ENCODE assay signal across 8 mouse cellular contexts in the genomic region with DNA sequence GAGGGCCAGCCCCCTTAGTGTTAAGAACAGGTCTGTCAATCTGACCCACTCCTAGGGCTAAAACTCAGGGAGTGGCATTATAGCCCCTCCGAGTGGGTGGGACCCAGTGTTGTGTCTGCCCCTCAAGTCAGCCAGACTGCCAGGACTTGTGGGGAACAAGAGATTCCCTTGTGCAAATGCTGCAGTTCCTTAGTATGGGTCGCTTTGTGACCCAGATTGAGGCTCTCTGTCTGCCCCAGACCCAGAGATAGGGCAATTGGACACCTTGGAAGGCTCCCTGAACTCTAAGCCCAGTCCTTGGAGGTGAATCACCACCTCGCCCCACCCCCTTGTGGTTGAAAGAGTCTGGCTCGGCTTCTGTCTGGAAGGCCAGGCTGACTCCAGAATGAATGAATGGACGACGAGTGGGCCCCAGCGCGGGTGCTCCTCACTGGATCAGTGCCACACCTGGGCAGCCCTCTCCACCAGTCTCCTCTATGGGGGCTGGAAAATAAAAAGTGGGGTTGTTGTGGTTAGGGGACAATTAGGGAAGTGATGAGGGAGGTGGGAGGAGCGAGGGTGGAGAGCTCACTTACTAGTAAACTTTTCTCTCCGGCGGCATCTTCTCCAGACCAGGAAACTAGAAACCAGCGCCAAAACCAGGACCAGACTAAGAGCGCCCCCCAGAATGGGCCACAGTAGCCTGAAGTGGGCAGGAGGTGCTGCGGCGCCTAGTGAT. TPM values are rescaled to one million over a fixed set of nuclear protein-coding genes. Genes with fewer than 3 reads are reported as not detected.
A peak's percentile ranks its signal among the peaks of the same experiment; 100 is the strongest.
DNase-seq lines count a peak whose midpoint lies in the region; ATAC-seq and TF ChIP-seq lines count a peak whose summit lies in the region.

No protein-coding gene starts in this region.

- WGBS in spleen, adult 2 months = 19% methylated on average over 15 of the region's 15 CpGs
- WGBS in forebrain, postnatal 0 days = 14% methylated on average over 15 of the region's 15 CpGs
- WGBS in hindbrain, embryonic 13.5 days = 12% methylated on average over 15 of the region's 15 CpGs
- 12% methylated on average over 15 of the region's 15 CpGs for WGBS in liver, embryonic 11.5 days

- peaks cover 8% of the 10 kb centered on the region for H3K27me3 ChIP-seq in spleen, adult 2 months (ENCODE audit: control insufficient read depth, insufficient read depth, low read length)
- peaks cover 24% of the 10 kb centered on the region for H3K27me3 ChIP-seq in forebrain, postnatal 0 days (ENCODE audit: insufficient read depth, low read length)
- peaks cover 62% of the 10 kb centered on the region for H3K27me3 ChIP-seq in hindbrain, embryonic 13.5 days
- peaks cover 30% of the 10 kb centered on the region for H3K27me3 ChIP-seq in liver, embryonic 11.5 days (replicated peaks; ENCODE audit: control insufficient read depth, insufficient read depth, low read length)
- no peaks in the 10 kb centered on the region for H3K27me3 ChIP-seq in myocyte (ENCODE audit: control insufficient read depth, insufficient read depth, insufficient read length)

- H3K9me3 ChIP-seq in forebrain, postnatal 0 days (ENCODE audit: low read length) = no peaks in the 10 kb centered on the region
- H3K9me3 ChIP-seq in hindbrain, embryonic 13.5 days = no peaks in the 10 kb centered on the region
- H3K9me3 ChIP-seq in liver, embryonic 11.5 days (ENCODE audit: control insufficient read depth, low read length) = no peaks in the 10 kb centered on the region

- H3K79me2 ChIP-seq in myocyte (ENCODE audit: control insufficient read depth, insufficient read depth) = peaks cover 34% of the 10 kb centered on the region

- no peak overlapping the region for H3K9ac ChIP-seq in forebrain, postnatal 0 days
- H3K9ac ChIP-seq in hindbrain, embryonic 13.5 days = peak overlapping the region; percentile 65; the same call in 1 of the 2 replicates
- H3K9ac ChIP-seq in liver, embryonic 11.5 days (ENCODE audit: low read depth, low read length) = no peak overlapping the region

- H3K4me1 ChIP-seq in spleen, adult 2 months (ENCODE audit: control insufficient read depth, insufficient read depth, insufficient read length) = peaks cover 13% of the 10 kb centered on the region
- H3K4me1 ChIP-seq in bone marrow macrophage, adult 2 months (ENCODE audit: control insufficient read depth, insufficient read depth, low read length) = peaks cover 17% of the 10 kb centered on the region
- peaks cover 18% of the 10 kb centered on the region; the same call in 1 of the 2 replicates for H3K4me1 ChIP-seq in forebrain, postnatal 0 days (ENCODE audit: insufficient read depth)
- peaks cover 55% of the 10 kb centered on the region for H3K4me1 ChIP-seq in hindbrain, embryonic 13.5 days (replicated peaks)
- peaks cover 29% of the 10 kb centered on the region for H3K4me1 ChIP-seq in liver, embryonic 11.5 days (replicated peaks; ENCODE audit: control insufficient read depth, insufficient read depth, low read length)

- no peak for ATAC-seq in forebrain, postnatal 0 days
- no peak for ATAC-seq in hindbrain, embryonic 13.5 days (ENCODE audit: low FRiP score)
- no peak for ATAC-seq in liver, embryonic 11.5 days (replicated peaks; ENCODE audit: low FRiP score)

- peak overlapping the region; percentile 70 for H3K4me2 ChIP-seq in forebrain, postnatal 0 days (ENCODE audit: low read depth)
- H3K4me2 ChIP-seq in hindbrain, embryonic 13.5 days = peak overlapping the region; percentile 84
- H3K4me2 ChIP-seq in liver, embryonic 11.5 days = peak overlapping the region; percentile 99
- H3K4me2 ChIP-seq in myocyte (ENCODE audit: low read depth) = peak overlapping the region; percentile 99

- peak overlapping the region; percentile 72 for H3ac ChIP-seq in myocyte (ENCODE audit: control insufficient read depth, insufficient read length)

- no peak for DNase-seq in spleen, adult 2 months (ENCODE audit: low read depth in 1 of 2, low spot score in 2 of 2)
- no peak for DNase-seq in spleen, adult 12 weeks (ENCODE audit: low spot score)
- DNase-seq in forebrain, postnatal 0 days = no peak
- no peak for DNase-seq in liver, embryonic 11.5 days (ENCODE audit: low spot score)
- no peak for DNase-seq in right cerebral cortex, postnatal 25 days

- no peak for TF ChIP-seq CTCF in spleen, adult 2 months (IDR thresholded peaks at IDR 0.05; ENCODE audit: extremely low read depth, insufficient read depth, insufficient read length, insufficient replicate concordance)
- TF ChIP-seq CTCF in bone marrow macrophage, adult 2 months (IDR thresholded peaks at IDR 0.05; ENCODE audit: low read depth, low read length) = no peak
- no peak for TF ChIP-seq CTCF in forebrain, postnatal 0 days (IDR thresholded peaks at IDR 0.05; ENCODE audit: low read depth)

- peak overlapping the region; percentile 76; the same call in 1 of the 2 replicates for H3K4me3 ChIP-seq in spleen, adult 2 months (ENCODE audit: extremely low read depth, insufficient read depth, insufficient read length)
- H3K4me3 ChIP-seq in bone marrow macrophage, adult 2 months (ENCODE audit: insufficient read depth, low read length) = peak overlapping the region; percentile 74
- no peak overlapping the region for H3K4me3 ChIP-seq in forebrain, postnatal 0 days (ENCODE audit: low read depth, low read length)
- H3K4me3 ChIP-seq in hindbrain, embryonic 13.5 days = peak overlapping the region; percentile 47
- H3K4me3 ChIP-seq in liver, embryonic 11.5 days (ENCODE audit: low read depth, low read length) = peak overlapping the region; percentile 65
- H3K4me3 ChIP-seq in myocyte = peak overlapping the region; percentile 99

- H3K27ac ChIP-seq in spleen, adult 2 months (ENCODE audit: insufficient read depth, low read length) = no peak overlapping the region; the same call in 1 of the 2 replicates
- peak overlapping the region; percentile 17 for H3K27ac ChIP-seq in bone marrow macrophage, adult 2 months (ENCODE audit: insufficient read depth, low read depth, low read length)
- H3K27ac ChIP-seq in forebrain, postnatal 0 days (ENCODE audit: low read depth, low read length) = no peak overlapping the region
- no peak overlapping the region for H3K27ac ChIP-seq in hindbrain, embryonic 13.5 days
- no peak overlapping the region for H3K27ac ChIP-seq in liver, embryonic 11.5 days (ENCODE audit: low read depth, low read length)

- no peak for TF ChIP-seq POLR2A in spleen, adult 2 months (IDR thresholded peaks at IDR 0.05; ENCODE audit: low read depth, low read length)
- TF ChIP-seq POLR2A in bone marrow macrophage, adult 2 months (IDR thresholded peaks at IDR 0.05; ENCODE audit: borderline replicate concordance, low read depth, low read length) = no peak
- no peak for TF ChIP-seq POLR2A in myocyte (IDR thresholded peaks at IDR 0.05; ENCODE audit: insufficient read length, low read depth)

- H3K36me3 ChIP-seq in spleen, adult 2 months (ENCODE audit: control insufficient read depth, insufficient read depth, low read length) = no peaks in the 10 kb centered on the region
- H3K36me3 ChIP-seq in forebrain, postnatal 0 days (ENCODE audit: insufficient read depth) = no peaks in the 10 kb centered on the region
- H3K36me3 ChIP-seq in hindbrain, embryonic 13.5 days = no peaks in the 10 kb centered on the region
- no peaks in the 10 kb centered on the region; the same call in 1 of the 2 replicates for H3K36me3 ChIP-seq in liver, embryonic 11.5 days (ENCODE audit: control insufficient read depth, insufficient read depth, low read length)
- peaks cover 5% of the 10 kb centered on the region for H3K36me3 ChIP-seq in myocyte (ENCODE audit: control insufficient read depth, insufficient read depth)

RNA-seq across cellular contexts. Expression of a gene that starts 1.5 kb away (rescaled TPM):
- polyA plus RNA-seq in spleen, adult 2 months (2012; rRNA removed) = 3.8 and 4.9 TPM in 2 replicates
- 4.9 and 5.6 TPM in 2 replicates for polyA plus RNA-seq in bone marrow macrophage, adult 2 months (2012; ENCODE audit: insufficient read depth, insufficient read length, missing spikeins)
- 1.4 and 3.9 TPM in 2 replicates for total RNA-seq in forebrain, postnatal 0 days (2014; rRNA removed)
- polyA plus RNA-seq in forebrain, postnatal 0 days (2015; fragmentation: Nextera tagmentation; extraction: Ambion mirVana) = 2.0 and 3.6 TPM in 2 replicates
- polyA plus RNA-seq in hindbrain, embryonic 13.5 days (2015; fragmentation: Nextera tagmentation; extraction: Ambion mirVana) = 2.7 and 3.4 TPM in 2 replicates
- 7.9 and 9.5 TPM in 2 replicates for polyA plus RNA-seq in liver, embryonic 11.5 days (2014; fragmentation: Nextera tagmentation; extraction: Ambion mirVana)
- polyA plus RNA-seq in myocyte (2012; fragmentation: generic; extraction: Trizol) = 328 TPM

RNA-seq across cellular contexts. Expression of a gene that starts 2.0 kb away (rescaled TPM):
- 24.8 and 31.1 TPM in 2 replicates for polyA plus RNA-seq in spleen, adult 2 months (2012; rRNA removed)
- 20.9 and 23.4 TPM in 2 replicates for polyA plus RNA-seq in bone marrow macrophage, adult 2 months (2012; ENCODE audit: insufficient read depth, insufficient read length, missing spikeins)
- total RNA-seq in forebrain, postnatal 0 days (2014; rRNA removed) = 14.7 and 18.2 TPM in 2 replicates
- 18.0 and 21.1 TPM in 2 replicates for polyA plus RNA-seq in forebrain, postnatal 0 days (2015; fragmentation: Nextera tagmentation; extraction: Ambion mirVana)
- polyA plus RNA-seq in hindbrain, embryonic 13.5 days (2015; fragmentation: Nextera tagmentation; extraction: Ambion mirVana) = 47.2 and 50.2 TPM in 2 replicates
- 48.9 and 50.7 TPM in 2 replicates for polyA plus RNA-seq in liver, embryonic 11.5 days (2014; fragmentation: Nextera tagmentation; extraction: Ambion mirVana)
- 30.1 TPM for polyA plus RNA-seq in myocyte (2012; fragmentation: generic; extraction: Trizol)

RNA-seq across cellular contexts. Expression of a gene that starts 2.3 kb away (rescaled TPM):
- polyA plus RNA-seq in spleen, adult 2 months (2012; rRNA removed) = 75.0 and 90.8 TPM in 2 replicates
- 101 and 118 TPM in 2 replicates for polyA plus RNA-seq in bone marrow macrophage, adult 2 months (2012; ENCODE audit: insufficient read depth, insufficient read length, missing spikeins)
- 82.3 and 84.6 TPM in 2 replicates for total RNA-seq in forebrain, postnatal 0 days (2014; rRNA removed)
- 198 and 215 TPM in 2 replicates for polyA plus RNA-seq in forebrain, postnatal 0 days (2015; fragmentation: Nextera tagmentation; extraction: Ambion mirVana)
- polyA plus RNA-seq in hindbrain, embryonic 13.5 days (2015; fragmentation: Nextera tagmentation; extraction: Ambion mirVana) = 108 and 109 TPM in 2 replicates
- polyA plus RNA-seq in liver, embryonic 11.5 days (2014; fragmentation: Nextera tagmentation; extraction: Ambion mirVana) = 36.5 and 36.6 TPM in 2 replicates
- 199 TPM for polyA plus RNA-seq in myocyte (2012; fragmentation: generic; extraction: Trizol)

RNA-seq across cellular contexts. Expression of a gene that starts 3.3 kb away (rescaled TPM):
- polyA plus RNA-seq in spleen, adult 2 months (2012; rRNA removed) = 0.18 and 0.32 TPM in 2 replicates
- polyA plus RNA-seq in bone marrow macrophage, adult 2 months (2012; ENCODE audit: insufficient read depth, insufficient read length, missing spikeins) = not detected in 2 replicates
- 0.31 and 1.8 TPM in 2 replicates for total RNA-seq in forebrain, postnatal 0 days (2014; rRNA removed)
- polyA plus RNA-seq in forebrain, postnatal 0 days (2015; fragmentation: Nextera tagmentation; extraction: Ambion mirVana) = 0.39 and 0.76 TPM in 2 replicates
- polyA plus RNA-seq in hindbrain, embryonic 13.5 days (2015; fragmentation: Nextera tagmentation; extraction: Ambion mirVana) = 0.61 and 0.85 TPM in 2 replicates
- 9.9 and 11.4 TPM in 2 replicates for polyA plus RNA-seq in liver, embryonic 11.5 days (2014; fragmentation: Nextera tagmentation; extraction: Ambion mirVana)
- not detected for polyA plus RNA-seq in myocyte (2012; fragmentation: generic; extraction: Trizol)

RNA-seq across cellular contexts. Expression of a gene that starts 8.1 kb away (rescaled TPM):
- 0.15 and 0.19 TPM in 2 replicates for polyA plus RNA-seq in spleen, adult 2 months (2012; rRNA removed)
- polyA plus RNA-seq in bone marrow macrophage, adult 2 months (2012; ENCODE audit: insufficient read depth, insufficient read length, missing spikeins) = not detected in 2 replicates
- total RNA-seq in forebrain, postnatal 0 days (2014; rRNA removed) = 0.54 TPM in 1 of 2 replicates, not detected in the other
- 0.25 and 0.62 TPM in 2 replicates for polyA plus RNA-seq in forebrain, postnatal 0 days (2015; fragmentation: Nextera tagmentation; extraction: Ambion mirVana)
- polyA plus RNA-seq in hindbrain, embryonic 13.5 days (2015; fragmentation: Nextera tagmentation; extraction: Ambion mirVana) = 1.4 and 2.5 TPM in 2 replicates
- 0.49 and 0.56 TPM in 2 replicates for polyA plus RNA-seq in liver, embryonic 11.5 days (2014; fragmentation: Nextera tagmentation; extraction: Ambion mirVana)
- polyA plus RNA-seq in myocyte (2012; fragmentation: generic; extraction: Trizol) = 0.24 TPM

Comparison
In these comparisons a context has a peak if more than half of its experiments do, and no peak if none do; other contexts are left out.
1. RNA of a gene that starts 1.5 kb away (polyA plus RNA-seq): 328 TPM in myocyte (single experiment); 7.9 to 9.5 TPM in liver, embryonic 11.5 days, 4.9 to 5.6 TPM in bone marrow macrophage, adult 2 months, 3.8 to 4.9 TPM in spleen, adult 2 months, 2.7 to 3.4 TPM in hindbrain, embryonic 13.5 days and 2.0 to 3.6 TPM in forebrain, postnatal 0 days; every median in the first group is over 10 times any median in the second.
2. Peak in every context shown above with its lines, with median percentiles within 50 percentile points of each other: H3K4me2 ChIP-seq.